Mouse (Mus musculus) lung, adult 2 months (tissue): ENCODE data around the gene Emilin1.

Experiments
- CTCF ChIP-seq: fragments of 200-500 bp; IDR thresholded peaks from 2 replicates; pipeline ENCODE4 v1.5.1; 2011; ENCODE audit warnings: mild to moderate bottlenecking, low read length, control low read depth; ENCODE audit not compliant: insufficient read depth
- POLR2A ChIP-seq: fragments of 200-500 bp; IDR thresholded peaks from 2 replicates; pipeline ENCODE4 v1.6.1; 2011; ENCODE audit warnings: low read depth, mild to moderate bottlenecking, control low read depth, low read length, borderline replicate concordance; ENCODE audit errors: extremely low read depth

DNA sequence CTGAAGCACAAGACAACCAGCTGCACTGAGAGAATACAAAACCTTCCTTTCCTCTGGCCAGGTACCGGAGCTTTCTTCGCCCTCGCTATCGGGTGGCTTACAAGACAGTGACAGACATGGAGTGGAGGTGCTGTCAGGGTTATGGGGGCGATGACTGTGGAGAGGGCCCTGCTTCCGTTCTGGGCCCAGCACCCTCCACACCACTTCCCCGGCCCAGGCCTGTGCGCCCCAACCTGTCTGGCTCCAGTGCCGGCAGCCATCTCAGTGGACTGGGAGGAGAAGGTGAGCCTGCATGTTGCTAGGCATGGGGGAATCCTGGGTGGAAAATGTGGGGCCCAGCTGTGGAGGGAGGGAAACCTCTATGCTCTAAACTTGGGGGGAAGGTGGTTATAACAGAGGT, 2.3 kb downstream of the Emilin1 start:
- TF ChIP-seq CTCF (no peak), POLR2A (no peak)
